Mouse (Mus musculus): ENCODE results near the gene Pmm2.

DNA sequence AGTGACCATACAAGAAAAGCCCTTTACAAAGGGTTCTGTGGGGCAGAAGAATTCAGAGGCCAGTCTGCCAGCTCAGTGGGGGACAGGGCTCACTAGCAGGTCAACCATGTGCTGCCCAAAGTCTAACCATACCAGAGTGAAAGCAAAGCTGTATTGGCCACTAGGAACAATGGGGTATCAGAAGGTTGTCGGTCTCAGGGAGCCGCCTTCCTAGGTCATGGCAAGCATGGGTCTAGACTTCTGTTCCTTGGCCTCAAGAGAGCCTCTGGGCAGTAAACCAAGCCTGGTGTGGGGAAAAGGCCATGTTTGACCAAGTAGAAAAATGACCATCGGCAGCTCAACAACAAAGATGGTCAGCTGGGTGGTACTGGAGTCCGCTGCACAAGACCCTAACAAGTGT lies 21.3 kb downstream of the Pmm2 start:
- TF ChIP-seq POLR2A (IDR thresholded peaks at IDR 0.05; ENCODE audit: insufficient read depth, low read depth, low read length) (no peak), CTCF (IDR thresholded peaks at IDR 0.05; ENCODE audit: insufficient read depth, low read depth, low read length) (no peak)
